Mouse (Mus musculus): ENCODE results near the gene Lrrc49. TPM values are rescaled to one million over a fixed set of nuclear protein-coding genes. Genes with fewer than 3 reads are reported as not detected.

The Lrrc49 gene
- total RNA-seq, 2 experiments from 2014 or later, result 84.4 to 85.6 TPM

GRCm38 (mm10) chr9:60681005-60681404 is 7.0 kb downstream of the Lrrc49 start:
- intact Hi-C loops (cut with DNase I), result no loop called here
- no peak for DNase-seq (ENCODE audit: low spot score in 2 of 2)

GRCm38 (mm10) chr9:60678913-60679312 is 9.0 kb downstream of the Lrrc49 start:
- no peak for DNase-seq (ENCODE audit: low spot score in 2 of 2)
- intact Hi-C loops (cut with DNase I), result no loop called here

- peak; percentile 36 to 40 for DNase-seq (ENCODE audit: low spot score in 2 of 2)
- intact Hi-C loops (cut with DNase I), result no loop called here
Observed at GRCm38 (mm10) chr9:60676429-60676828, 11.5 kb downstream of the Lrrc49 start.

GRCm38 (mm10) chr9:60674780-60675179 is 13.2 kb downstream of the Lrrc49 start:
- DNase-seq (ENCODE audit: low spot score in 2 of 2), result no peak
- intact Hi-C loops (cut with DNase I), result no loop called here

GRCm38 (mm10) chr9:60672568-60672967 is 15.4 kb downstream of the Lrrc49 start:
- intact Hi-C loops (cut with DNase I), result no loop called here
- no peak for DNase-seq (ENCODE audit: low spot score in 2 of 2)

GRCm38 (mm10) chr9:60668886-60669285 is 19.1 kb downstream of the Lrrc49 start:
- no peak for DNase-seq (ENCODE audit: low spot score in 2 of 2)
- intact Hi-C loops (cut with DNase I), result no loop called here

GRCm38 (mm10) chr9:60665535-60665934 is 22.4 kb downstream of the Lrrc49 start:
- no peak for DNase-seq (ENCODE audit: low spot score in 2 of 2)
- intact Hi-C loops (cut with DNase I), result no loop called here

- intact Hi-C loops (cut with DNase I), result no loop called here
- no peak for DNase-seq (ENCODE audit: low spot score in 2 of 2)
Observed at GRCm38 (mm10) chr9:60664866-60665265, 23.1 kb downstream of the Lrrc49 start.

- peak in 1 of 2 experiments; percentile 37 for DNase-seq (ENCODE audit: low spot score in 2 of 2)
- intact Hi-C loops (cut with DNase I), result no loop called here
Observed at GRCm38 (mm10) chr9:60664385-60664784, 23.6 kb downstream of the Lrrc49 start.

- intact Hi-C loops (cut with DNase I), result no loop called here
- no peak for DNase-seq (ENCODE audit: low spot score in 2 of 2)
Observed at GRCm38 (mm10) chr9:60662936-60663335, 25.0 kb downstream of the Lrrc49 start.

GRCm38 (mm10) chr9:60653582-60653981 is 34.4 kb downstream of the Lrrc49 start:
- no peak for DNase-seq (ENCODE audit: low spot score in 2 of 2)
- intact Hi-C loops (cut with DNase I), result no loop called here

GRCm38 (mm10) chr9:60653137-60653536 is 34.8 kb downstream of the Lrrc49 start:
- DNase-seq (ENCODE audit: low spot score in 2 of 2), result no peak
- intact Hi-C loops (cut with DNase I), result no loop called here

GRCm38 (mm10) chr9:60650277-60650676 is 37.7 kb downstream of the Lrrc49 start:
- intact Hi-C loops (cut with DNase I), result no loop called here

GRCm38 (mm10) chr9:60648981-60649975 is 38.7 kb downstream of the Lrrc49 start:
- DNase-seq (ENCODE audit: low spot score in 2 of 2), result peak; percentile 74 to 77
- intact Hi-C loops (cut with DNase I), result loop anchor here (5.0 kb wide), 1 partner anchor 38 kb away; the partner anchor contains the start of gene Lrrc49

More at GRCm38 (mm10) chr9:60650277-60650676, 37.7 kb downstream of the Lrrc49 start:
- DNase-seq (ENCODE audit: low spot score in 2 of 2), result no peak

GRCm38 (mm10) chr9:60633601-60634000 is 54.4 kb downstream of the Lrrc49 start:
- DNase-seq (ENCODE audit: low spot score in 2 of 2), result no peak
- intact Hi-C loops (cut with DNase I), result no loop called here

GRCm38 (mm10) chr9:60626311-60626791 is 61.6 kb downstream of the Lrrc49 start:
- intact Hi-C loops (cut with DNase I), result no loop called here
- peak in 1 of 2 experiments; percentile 21 for DNase-seq (ENCODE audit: low spot score in 2 of 2)

GRCm38 (mm10) chr9:60625895-60626294 is 62.1 kb downstream of the Lrrc49 start:
- DNase-seq (ENCODE audit: low spot score in 2 of 2), result peak; percentile 21 to 45
- intact Hi-C loops (cut with DNase I), result no loop called here

- intact Hi-C loops (cut with DNase I), result no loop called here
- peak in 1 of 2 experiments; percentile 25 for DNase-seq (ENCODE audit: low spot score in 2 of 2)
Observed at GRCm38 (mm10) chr9:60616946-60617345, 71.0 kb downstream of the Lrrc49 start.

GRCm38 (mm10) chr9:60616359-60616758 is 71.6 kb downstream of the Lrrc49 start:
- intact Hi-C loops (cut with DNase I), result no loop called here
- no peak for DNase-seq (ENCODE audit: low spot score in 2 of 2)

- no peak for DNase-seq (ENCODE audit: low spot score in 2 of 2)
- intact Hi-C loops (cut with DNase I), result no loop called here
Observed at GRCm38 (mm10) chr9:60612260-60612659, 75.7 kb downstream of the Lrrc49 start.

- DNase-seq (ENCODE audit: low spot score in 2 of 2), result no peak
- intact Hi-C loops (cut with DNase I), result no loop called here
Observed at GRCm38 (mm10) chr9:60610194-60610593, 77.8 kb downstream of the Lrrc49 start.
